Comparison of ENCODE assay signal across 19 mouse cellular contexts in the genomic region with DNA sequence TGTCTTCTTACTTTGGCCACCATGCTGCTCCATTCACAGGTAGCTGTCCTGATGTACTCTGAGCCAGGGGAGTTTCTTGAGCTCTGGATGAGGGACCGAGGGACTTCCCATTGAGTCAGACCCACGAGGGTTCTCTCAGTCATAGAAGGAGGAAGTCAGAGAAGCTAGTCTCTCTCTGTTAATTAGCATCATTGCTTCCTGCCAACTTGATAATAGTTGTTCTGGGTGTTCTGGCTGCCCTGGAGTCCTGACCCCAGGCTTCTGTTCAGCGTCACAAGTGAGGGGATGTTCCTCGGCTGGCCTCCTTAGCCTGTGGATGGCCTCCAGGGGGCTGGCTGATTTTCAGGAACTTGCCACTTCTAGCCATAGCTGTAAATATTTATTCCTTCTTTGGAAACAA. TPM values are rescaled to one million over a fixed set of nuclear protein-coding genes. Genes with fewer than 3 reads are reported as not detected.
DNase-seq lines count a peak whose midpoint lies in the region; ATAC-seq and TF ChIP-seq lines count a peak whose summit lies in the region.
"Had no signal": no experiment of that assay in that cellular context is flagged by ENCODE, and none has a peak within 500 bp of the region (broad histone marks: within the 10 kb centered on the region; RNA-seq: fewer than 3 reads in every experiment).

No protein-coding gene starts in this region.

- no peak overlapping the region for H3K4me3 ChIP-seq in kidney, adult 2 months (ENCODE audit: insufficient read depth, low read depth, low read length)
- H3K4me3 ChIP-seq in MEL (ENCODE audit: control insufficient read depth in 1 of 2, insufficient read depth in 1 of 2, low read depth in 2 of 2, low read length in 2 of 2), result no peak overlapping the region
- H3K4me3 ChIP-seq in liver, embryonic 15.5 days (replicated peaks), result no peak overlapping the region
- H3K4me3 ChIP-seq: heart, embryonic 12.5 days; limb, embryonic 12.5 days; midbrain, embryonic 12.5 days had no signal

- TF ChIP-seq CTCF in kidney, adult 2 months (conservative IDR thresholded peaks at IDR 0.05; ENCODE audit: insufficient read depth, insufficient read length, low read depth, low read length), result no peak
- no peak for TF ChIP-seq CTCF in MEL (IDR thresholded peaks at IDR 0.05 in 2 of 3, conservative IDR thresholded peaks at IDR 0.05 in 1 of 3; ENCODE audit: control insufficient read depth in 1 of 3, insufficient read depth in 1 of 3, low read depth in 2 of 3, low read length in 3 of 3, poor library complexity in 1 of 3, severe bottlenecking in 1 of 3)

- WGBS in kidney, adult 2 months, result 36% methylated on average over 4 of the region's 4 CpGs
- 11% methylated on average over 4 of the region's 4 CpGs for WGBS in liver, embryonic 15.5 days (ENCODE audit: insufficient replicate concordance)

- no peaks in the 10 kb centered on the region for H3K36me3 ChIP-seq in kidney, adult 2 months (ENCODE audit: control insufficient read depth, insufficient read depth, low read length)
- peaks cover 0 to 2% of the 10 kb centered on the region in 2 experiments; a peak in 1 of 4 replicates for H3K36me3 ChIP-seq in MEL (ENCODE audit: control insufficient read depth in 1 of 2, insufficient read depth in 2 of 2, low read length in 2 of 2)
- H3K36me3 ChIP-seq in liver, embryonic 15.5 days (replicated peaks), result no peaks in the 10 kb centered on the region
- H3K36me3 ChIP-seq in splenic B cell, adult 2 months (ENCODE audit: control insufficient read depth, insufficient read depth, low read length, poor library complexity, severe bottlenecking), result no peaks in the 10 kb centered on the region
- H3K36me3 ChIP-seq: G1E; heart, embryonic 12.5 days; limb, embryonic 12.5 days; midbrain, embryonic 12.5 days had no signal

- H3K79me2 ChIP-seq in MEL (ENCODE audit: control insufficient read depth, insufficient read depth, low read length, poor library complexity), result no peaks in the 10 kb centered on the region

- TF ChIP-seq POLR2A in kidney, adult 2 months (IDR thresholded peaks at IDR 0.05; ENCODE audit: low read depth, low read length), result no peak
- TF ChIP-seq POLR2A in MEL (IDR thresholded peaks at IDR 0.05; ENCODE audit: control insufficient read depth in 1 of 2, insufficient read depth in 1 of 2, low read depth in 1 of 2, low read length in 2 of 2, poor library complexity in 1 of 2), result no peak

- intact Hi-C loops in left cerebral cortex, postnatal 10 days (cut with DNase I), result no loop called here

- no peak overlapping the region for H3K27ac ChIP-seq in kidney, adult 2 months (ENCODE audit: insufficient read depth, low read depth, low read length)
- H3K27ac ChIP-seq in MEL (ENCODE audit: control insufficient read depth, low read depth, low read length), result no peak overlapping the region
- H3K27ac ChIP-seq in liver, embryonic 15.5 days (replicated peaks), result 0 out of 2 replicates have a peak overlapping the region, but pooled peaks have one; percentile 9
- H3K27ac ChIP-seq: limb, embryonic 12.5 days; midbrain, embryonic 12.5 days had no signal

- TF ChIP-seq RAD21 in MEL (IDR thresholded peaks at IDR 0.05; ENCODE audit: low read depth, low read length), result no peak

- H3K4me2 ChIP-seq in liver, embryonic 15.5 days, result no peak overlapping the region
- H3K4me2 ChIP-seq: heart, embryonic 12.5 days; limb, embryonic 12.5 days; midbrain, embryonic 12.5 days had no signal

- no peak overlapping the region for H3K9ac ChIP-seq in MEL (ENCODE audit: control insufficient read depth, low read depth, low read length, poor library complexity, severe bottlenecking)
- no peak overlapping the region for H3K9ac ChIP-seq in liver, embryonic 15.5 days
- H3K9ac ChIP-seq: heart, embryonic 12.5 days; limb, embryonic 12.5 days; midbrain, embryonic 12.5 days had no signal

- TF ChIP-seq EP300 in MEL (IDR thresholded peaks at IDR 0.05; ENCODE audit: low read depth in 1 of 2, low read length in 2 of 2), result 0 out of 4 replicates have a peak, but pooled peaks of 1 of the 2 experiments have one; percentile 7

- ATAC-seq in liver, embryonic 15.5 days (ENCODE audit: insufficient read depth), result no peak
- ATAC-seq: forebrain, embryonic 16.5 days; intestine, embryonic 16.5 days had no signal

- peak; percentile 14 for DNase-seq in kidney, adult 2 months
- DNase-seq in kidney, adult 8-10 months, result no peak
- peak; percentile 66 for DNase-seq in MEL (ENCODE audit: low read depth, low spot score)
- DNase-seq in splenic B cell, adult 2 months (ENCODE audit: low read depth, low spot score), result peak; percentile 79
- DNase-seq in left cerebral cortex, adult 11 months (ENCODE audit: low spot score), result no peak
- no peak for DNase-seq in left cerebral cortex, postnatal 10 days (ENCODE audit: extremely low spot score in 1 of 2, low spot score in 2 of 2)
- DNase-seq in urinary bladder, adult 2 months (ENCODE audit: low spot score), result no peak
- DNase-seq: cerebellum, adult 11-12 months; gastrocnemius, postnatal 25 days; heart, postnatal 4 days; layer of hippocampus, postnatal 36 days; lung, postnatal 14 days had no signal

- H3K4me1 ChIP-seq in kidney, adult 2 months (ENCODE audit: control insufficient read depth, insufficient read depth, low read length), result no peaks in the 10 kb centered on the region
- peaks cover 0 to 14% of the 10 kb centered on the region in 2 experiments; a peak in 2 of 4 replicates for H3K4me1 ChIP-seq in MEL (ENCODE audit: control insufficient read depth in 1 of 2, insufficient read depth in 2 of 2, low read length in 2 of 2)
- no peaks in the 10 kb centered on the region; the same call in 1 of the 2 replicates for H3K4me1 ChIP-seq in liver, embryonic 15.5 days (replicated peaks)
- H3K4me1 ChIP-seq: heart, embryonic 12.5 days; midbrain, embryonic 12.5 days had no signal

- no peaks in the 10 kb centered on the region for H3K9me3 ChIP-seq in MEL (replicated peaks; ENCODE audit: insufficient read depth, low read length)
- no peaks in the 10 kb centered on the region for H3K9me3 ChIP-seq in liver, embryonic 15.5 days (replicated peaks)
- H3K9me3 ChIP-seq: G1E; heart, embryonic 12.5 days; limb, embryonic 12.5 days; midbrain, embryonic 12.5 days had no signal

- no peaks in the 10 kb centered on the region for H3K27me3 ChIP-seq in kidney, adult 2 months (replicated peaks; ENCODE audit: control insufficient read depth, insufficient read depth, low read length)
- H3K27me3 ChIP-seq in MEL (ENCODE audit: control insufficient read depth in 1 of 2, insufficient read depth in 2 of 2, low read length in 2 of 2), result no peaks in the 10 kb centered on the region
- no peaks in the 10 kb centered on the region; the same call in none of the 2 replicates for H3K27me3 ChIP-seq in liver, embryonic 15.5 days
- no peaks in the 10 kb centered on the region for H3K27me3 ChIP-seq in splenic B cell, adult 2 months (ENCODE audit: control insufficient read depth, insufficient read depth, low read length, poor library complexity, severe bottlenecking)
- H3K27me3 ChIP-seq: midbrain, embryonic 12.5 days had no signal

TF ChIP-seq in MEL, 35 proteins besides CTCF, POLR2A, EP300 and RAD21 (continues in another document):
- TF ChIP-seq POLR2AphosphoS5 (IDR thresholded peaks at IDR 0.05; ENCODE audit: borderline replicate concordance, low read depth, low read length) (no peak), MYC (IDR thresholded peaks at IDR 0.05; ENCODE audit: low read depth, low read length) (0 out of 2 replicates have a peak, but pooled peaks have one; percentile 25), BHLHE40 (IDR thresholded peaks at IDR 0.05; ENCODE audit: borderline replicate concordance, low read depth, low read length) (no peak)

RNA-seq across cellular contexts. Expression of a gene that starts 0.7 kb away (rescaled TPM):
- polyA plus RNA-seq in kidney, adult 2 months (2012; rRNA removed), result 0.77 and 0.94 TPM in 2 replicates
- 75.1 and 130 TPM in 2 replicates for total RNA-seq in MEL (2012; rRNA removed)
- 10 to 100 TPM in 1 of 2 experiments, not detected in 1; 19.7 TPM for polyA plus RNA-seq in MEL (2012; ENCODE audit: insufficient read depth in 1 of 2, insufficient read length in 2 of 2, low read depth in 1 of 2, low replicate concordance in 2 of 2, missing spikeins in 1 of 2)
- 1.6 and 2.0 TPM in 2 replicates for polyA plus RNA-seq in liver, embryonic 15.5 days (2015; fragmentation: Nextera tagmentation; extraction: Ambion mirVana)
- 1 to 10 TPM in 1 of 2 experiments, under 1 TPM in 1; 0.24 to 1.7 TPM for total RNA-seq in left cerebral cortex, postnatal 10 days (2021)
- polyA plus RNA-seq in urinary bladder, adult 2 months (2012; rRNA removed), result 0.08 and 0.13 TPM in 2 replicates
- total RNA-seq: G1E; gastrocnemius, postnatal 25 days; heart, postnatal 4 days had no signal
- polyA plus RNA-seq: G1E; heart, embryonic 12.5 days; midbrain, embryonic 12.5 days had no signal

RNA-seq across cellular contexts. Expression of a gene that starts 9.8 kb away (rescaled TPM):
- polyA plus RNA-seq in kidney, adult 2 months (2012; rRNA removed), result 16.0 and 19.2 TPM in 2 replicates
- 45.3 and 52.4 TPM in 2 replicates for total RNA-seq in MEL (2012; rRNA removed)
- 10 to 100 TPM in 1 of 2 experiments, not detected in 1; 66.6 TPM for polyA plus RNA-seq in MEL (2012; ENCODE audit: insufficient read depth in 1 of 2, insufficient read length in 2 of 2, low read depth in 1 of 2, low replicate concordance in 2 of 2, missing spikeins in 1 of 2)
- 19.2 and 19.9 TPM in 2 replicates for polyA plus RNA-seq in liver, embryonic 15.5 days (2015; fragmentation: Nextera tagmentation; extraction: Ambion mirVana)
- 10 to 100 TPM; 48.4 to 53.5 TPM for total RNA-seq in left cerebral cortex, postnatal 10 days (2021)
- 33.6 TPM in 2 replicates for polyA plus RNA-seq in urinary bladder, adult 2 months (2012; rRNA removed)

RNA-seq across cellular contexts. Expression of a gene that starts 35.8 kb away (rescaled TPM):
- 70.2 and 72.7 TPM in 2 replicates for polyA plus RNA-seq in kidney, adult 2 months (2012; rRNA removed)
- total RNA-seq in MEL (2012; rRNA removed), result 15.2 and 19.1 TPM in 2 replicates
- 10 to 100 TPM in 1 of 2 experiments, not detected in 1; 60.7 TPM for polyA plus RNA-seq in MEL (2012; ENCODE audit: insufficient read depth in 1 of 2, insufficient read length in 2 of 2, low read depth in 1 of 2, low replicate concordance in 2 of 2, missing spikeins in 1 of 2)
- 13.2 and 15.0 TPM in 2 replicates for polyA plus RNA-seq in liver, embryonic 15.5 days (2015; fragmentation: Nextera tagmentation; extraction: Ambion mirVana)
- total RNA-seq in left cerebral cortex, postnatal 10 days (2021), result 10 to 100 TPM; 58.1 to 67.4 TPM
- polyA plus RNA-seq in urinary bladder, adult 2 months (2012; rRNA removed), result 48.0 and 48.9 TPM in 2 replicates

RNA-seq across cellular contexts. Expression of a gene that starts 40.1 kb away (rescaled TPM):
- 0.16 TPM in 2 replicates for polyA plus RNA-seq in kidney, adult 2 months (2012; rRNA removed)
- not detected in 2 replicates for total RNA-seq in MEL (2012; rRNA removed)
- polyA plus RNA-seq in MEL (2012; ENCODE audit: insufficient read depth in 1 of 2, insufficient read length in 2 of 2, low read depth in 1 of 2, low replicate concordance in 2 of 2, missing spikeins in 1 of 2), result under 1 TPM in 1 of 2 experiments, not detected in 1; 0.25 TPM
- polyA plus RNA-seq in liver, embryonic 15.5 days (2015; fragmentation: Nextera tagmentation; extraction: Ambion mirVana), result 0.06 and 0.08 TPM in 2 replicates
- under 1 TPM in 1 of 2 experiments, not detected in 1; 0.41 TPM for total RNA-seq in left cerebral cortex, postnatal 10 days (2021)
- 0.24 and 0.28 TPM in 2 replicates for polyA plus RNA-seq in urinary bladder, adult 2 months (2012; rRNA removed)
- total RNA-seq: G1E; gastrocnemius, postnatal 25 days; heart, postnatal 4 days had no signal
- polyA plus RNA-seq: forebrain, embryonic 16.5 days; intestine, embryonic 16.5 days; midbrain, embryonic 12.5 days had no signal

RNA-seq across cellular contexts. Expression of a gene that starts 40.2 kb away (rescaled TPM):
- polyA plus RNA-seq in kidney, adult 2 months (2012; rRNA removed), result 198 and 270 TPM in 2 replicates
- total RNA-seq in MEL (2012; rRNA removed), result 152 and 158 TPM in 2 replicates
- polyA plus RNA-seq in MEL (2012; ENCODE audit: insufficient read depth in 1 of 2, insufficient read length in 2 of 2, low read depth in 1 of 2, low replicate concordance in 2 of 2, missing spikeins in 1 of 2), result 100 to 1,000 TPM in 1 of 2 experiments, not detected in 1; 252 TPM
- polyA plus RNA-seq in liver, embryonic 15.5 days (2015; fragmentation: Nextera tagmentation; extraction: Ambion mirVana), result 118 and 129 TPM in 2 replicates
- 10 to 100 TPM; 62.4 to 64.2 TPM for total RNA-seq in left cerebral cortex, postnatal 10 days (2021)
- 131 and 132 TPM in 2 replicates for polyA plus RNA-seq in urinary bladder, adult 2 months (2012; rRNA removed)

Comparison
In these comparisons a context has a peak if more than half of its experiments do, and no peak if none do; other contexts are left out.
1. DNase-seq: peak in kidney, adult 2 months (single experiment), MEL (single experiment) and splenic B cell, adult 2 months (single experiment); none in kidney, adult 8-10 months (0 of 2), left cerebral cortex, adult 11 months (single experiment), left cerebral cortex, postnatal 10 days (0 of 2) and urinary bladder, adult 2 months (single experiment).